Mouse (Mus musculus): Measurements from ENCODE around the gene Ifitm10. TPM values are rescaled to one million over a fixed set of nuclear protein-coding genes. Genes with fewer than 3 reads are reported as not detected.

Gene Ifitm10
- total RNA-seq (2023): 10 to 100 TPM; 19.6 to 21.5 TPM

DNA sequence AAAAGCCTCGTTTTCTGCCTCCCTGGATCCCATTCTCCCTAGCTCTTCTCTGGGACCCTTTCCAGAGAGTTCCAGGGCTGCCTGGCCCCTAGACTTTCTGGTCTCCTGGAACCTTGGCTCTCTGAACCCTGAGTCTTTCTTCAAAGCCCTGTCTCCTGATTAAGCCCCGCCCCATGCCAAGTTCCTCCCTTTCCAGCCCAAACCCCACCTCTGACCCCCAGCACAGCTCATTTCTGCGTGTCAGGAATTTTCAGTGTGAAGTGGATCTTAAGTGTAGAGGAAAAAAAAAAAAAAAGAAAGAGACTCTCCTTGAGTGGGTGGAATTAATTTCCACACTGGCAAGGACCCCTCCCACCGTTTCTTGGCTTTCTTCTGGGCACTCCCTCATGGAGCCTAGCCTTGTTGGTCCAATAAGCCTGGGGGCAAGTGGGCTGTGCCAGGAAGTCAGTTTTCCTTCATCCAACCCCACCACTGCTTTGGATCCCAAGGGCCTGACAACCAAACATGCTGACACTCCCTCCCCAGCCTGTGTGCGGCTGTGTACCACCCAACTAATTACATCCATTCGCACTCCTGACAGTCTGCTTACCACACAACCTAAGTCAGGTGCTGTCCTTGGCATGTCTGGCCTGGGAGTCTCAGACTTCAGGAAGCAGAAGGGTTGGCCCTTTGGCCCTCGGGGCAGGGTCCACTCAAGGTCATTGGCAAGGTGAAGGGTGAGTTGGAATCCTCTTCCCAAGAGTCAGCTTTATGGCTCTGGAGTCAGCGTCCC is at the start of gene Ifitm10:
Ifitm10 (minus strand) TSS at position 113 of the 772 bp plus-strand sequence.

DNA sequence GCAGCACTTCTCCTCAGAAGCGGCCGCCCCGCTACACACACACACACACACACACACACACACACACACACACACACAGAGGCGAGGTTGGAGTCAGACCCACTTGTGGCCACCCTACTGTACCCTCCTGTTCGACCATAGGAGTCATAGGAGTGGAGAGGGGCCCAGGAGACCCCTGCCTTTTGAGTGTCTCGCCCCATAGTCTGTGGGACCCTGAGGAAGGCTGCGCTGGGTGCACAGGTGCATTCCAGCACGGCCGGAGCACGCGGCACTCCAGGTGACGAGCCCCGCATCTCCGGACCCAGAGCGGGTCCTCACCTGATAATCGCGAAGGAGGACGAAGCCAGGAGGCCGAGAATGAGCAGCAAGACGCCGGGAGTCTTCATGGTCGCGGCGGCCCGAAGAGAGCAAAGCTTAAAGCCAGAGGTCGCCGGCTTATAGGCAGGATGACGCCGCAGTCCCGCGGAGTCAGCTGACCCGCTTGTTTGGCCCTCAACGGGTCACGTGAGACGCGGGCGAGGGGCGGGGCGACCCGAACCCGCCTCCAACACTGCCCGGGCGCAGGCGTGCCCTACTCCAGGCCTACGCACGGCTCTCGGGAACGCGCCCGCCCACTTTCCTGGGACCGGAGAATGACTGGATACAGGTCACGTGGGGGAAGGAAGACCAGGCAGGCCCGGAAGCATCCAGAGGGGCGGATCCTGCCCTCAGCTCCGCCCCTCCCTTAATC is 14.0 kb upstream of the Ifitm10 start, which contains the start of gene Ctsd:
Ctsd (minus strand) TSS at position 620 of the 730 bp plus-strand sequence.

DNA sequence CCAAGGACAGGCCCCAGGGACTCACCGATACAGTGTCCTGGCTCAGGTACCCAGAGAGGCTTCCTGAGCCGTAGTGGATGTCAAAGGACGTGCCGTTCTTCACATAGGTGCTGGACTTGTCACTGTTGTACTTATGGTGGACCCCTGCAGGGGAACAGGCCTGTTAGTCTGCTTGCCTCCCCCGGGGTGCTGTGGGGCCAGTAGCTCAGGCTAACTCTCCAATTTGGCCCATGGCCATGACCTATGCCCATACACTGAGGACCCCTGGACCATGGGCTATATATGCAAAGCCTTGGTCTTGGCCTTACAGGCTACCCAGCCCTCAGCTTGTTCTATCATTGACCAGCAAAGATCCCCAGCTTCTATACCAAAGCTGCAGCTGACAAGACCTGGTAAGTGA is 9.0 kb upstream of the Ifitm10 start, which contains the start of gene Gm49369:
Gm49369 (minus strand) TSS at position 101 of the 400 bp plus-strand sequence.

DNA sequence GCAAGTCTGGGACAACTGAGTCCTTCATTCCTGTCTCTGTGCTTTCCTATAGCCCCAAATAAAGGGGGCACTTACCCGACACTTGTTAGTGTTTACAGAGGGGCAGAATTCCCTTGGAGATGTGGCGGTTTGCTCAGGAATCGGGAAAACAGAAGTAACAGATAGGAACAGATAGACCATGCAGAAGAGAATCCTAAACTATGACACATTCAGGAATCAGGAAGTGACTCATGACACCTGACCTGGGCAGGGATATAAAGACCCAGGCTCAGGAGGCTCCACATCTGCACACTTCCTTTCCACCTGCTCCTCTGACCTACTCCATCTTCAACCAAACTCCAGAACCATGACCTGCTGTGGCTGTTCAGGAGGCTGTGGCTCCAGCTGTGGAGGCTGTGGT is 70.3 kb downstream of the Ifitm10 start, which contains the start of gene Krtap5-4:
Krtap5-4 (plus strand) TSS at position 301 of the 400 bp plus-strand sequence.

DNA sequence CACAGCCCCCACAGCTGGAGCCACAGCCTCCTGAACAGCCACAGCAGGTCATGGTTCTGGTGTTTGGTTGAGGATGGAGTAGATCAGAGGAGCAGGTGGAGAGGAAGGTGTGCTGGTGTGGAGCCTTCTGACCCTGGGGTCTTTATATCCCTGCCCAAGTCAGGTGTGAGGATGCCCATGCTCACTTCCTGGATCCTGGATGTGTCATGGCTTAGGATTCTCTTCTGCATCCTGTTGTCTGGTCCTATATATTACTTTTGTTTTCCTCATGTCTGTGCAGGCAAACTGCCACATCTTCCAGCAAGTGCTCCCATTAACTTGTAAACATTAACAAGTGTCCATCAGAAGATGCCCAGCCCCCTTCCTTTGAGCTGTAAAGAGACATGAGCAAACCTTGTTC is 76.5 kb downstream of the Ifitm10 start, which contains the start of gene Krtap5-1:
Krtap5-1 (minus strand) TSS at position 101 of the 400 bp plus-strand sequence.

Other genes starting within 250 kb of the Ifitm10 start
- not detected for gene Gm39115, start 237.7 kb downstream of the Ifitm10 start, total RNA-seq (2023)
- not detected for gene Gm45337, start 229.1 kb downstream of the Ifitm10 start, total RNA-seq (2023)
- gene Gm29735, start 216.6 kb downstream of the Ifitm10 start, total RNA-seq (2023): not detected
- gene Gm4553, start 208.0 kb downstream of the Ifitm10 start, total RNA-seq (2023): not detected
- gene Krtap5-2, start 197.7 kb downstream of the Ifitm10 start, total RNA-seq (2023): not detected
- gene Gm10153, start 183.4 kb downstream of the Ifitm10 start, total RNA-seq (2023): not detected
- not detected for gene Krtap5-3, start 172.4 kb downstream of the Ifitm10 start, total RNA-seq (2023)
- gene Gm7579, start 161.9 kb downstream of the Ifitm10 start, total RNA-seq (2023): not detected
- not detected for gene Krtap5-5, start 143.8 kb downstream of the Ifitm10 start, total RNA-seq (2023)
- gene Gm40460, start 132.7 kb downstream of the Ifitm10 start, total RNA-seq (2023): not detected
- gene Gm2431, start 115.4 kb downstream of the Ifitm10 start, total RNA-seq (2023): not detected
- gene Gm4559, start 99.4 kb downstream of the Ifitm10 start, total RNA-seq (2023): not detected
- gene Krtap5-1, start 76.6 kb downstream of the Ifitm10 start, total RNA-seq (2023): not detected
- gene Krtap5-4, start 70.2 kb downstream of the Ifitm10 start, total RNA-seq (2023): not detected
- 1 to 10 TPM; 3.8 to 3.9 TPM for gene Gm49369, start 8.9 kb upstream of the Ifitm10 start, total RNA-seq (2023)
- gene Ctsd, start 14.3 kb upstream of the Ifitm10 start, total RNA-seq (2023): 100 to 1,000 TPM; 780 to 782 TPM
- gene Syt8, start 61.1 kb upstream of the Ifitm10 start, total RNA-seq (2023): 10 to 100 TPM in 1 of 2 experiments, 1 to 10 TPM in 1; 5.1 to 10.5 TPM
- gene Tnni2, start 68.1 kb upstream of the Ifitm10 start, total RNA-seq (2023): 1 to 10 TPM; 5.9 to 7.9 TPM
- gene Lsp1, start 87.1 kb upstream of the Ifitm10 start, total RNA-seq (2023): 1,000 to 10,000 TPM; 1,349 to 1,491 TPM
- 10 to 100 TPM; 17.8 to 18.5 TPM for gene Tnnt3, start 125.1 kb upstream of the Ifitm10 start, total RNA-seq (2023)
- gene Mrpl23, start 158.9 kb upstream of the Ifitm10 start, total RNA-seq (2023): 1 to 10 TPM; 1.1 TPM